Mouse (Mus musculus) stomach, embryonic 16.5 days (tissue): ENCODE data around the gene Insr. TPM values are rescaled to one million over a fixed set of nuclear protein-coding genes. Genes with fewer than 3 reads are reported as not detected.

Source experiments
- ATAC-seq: fragments of 200-750 bp; cut with Nextera tagmentation; 2 replicates; pipeline ENCODE4 v1.8.0; 2017; ENCODE audit warnings: moderate number of reproducible peaks, moderate TSS enrichment; ENCODE audit not compliant: insufficient read depth, low FRiP score
- H3K27ac ChIP-seq: fragments of 300-500 bp; sonication (generic); 2 replicates; pipeline ENCODE4 v1.5.1; 2014; ENCODE audit warnings: low read length
- H3K27me3 ChIP-seq: fragments of 300-500 bp; sonication (generic); 2 replicates; pipeline ENCODE4 v1.6.1; 2014; ENCODE audit warnings: low read length, control low read depth, mixed read lengths; ENCODE audit not compliant: control insufficient read depth, insufficient read depth
- H3K36me3 ChIP-seq: fragments of 300-500 bp; sonication (generic); 2 replicates; pipeline ENCODE4 v1.6.1; 2014; ENCODE audit warnings: low read length; ENCODE audit not compliant: control insufficient read depth, insufficient read depth
- H3K4me1 ChIP-seq: fragments of 300-500 bp; sonication (generic); 2 replicates; pipeline ENCODE4 v1.6.1; 2014; ENCODE audit warnings: low read length, control low read depth, mixed read lengths; ENCODE audit not compliant: control insufficient read depth, insufficient read depth
- H3K4me2 ChIP-seq: fragments of 300-500 bp; sonication (generic); 2 replicates; pipeline ENCODE4 v1.6.1; 2014; ENCODE audit warnings: low read depth, low read length, mixed read lengths
- H3K4me3 ChIP-seq: fragments of 300-500 bp; sonication (generic); replicated peaks from 2 replicates; pipeline ENCODE4 v1.5.1; 2014; ENCODE audit warnings: mild to moderate bottlenecking, low read length
- H3K9ac ChIP-seq: fragments of 300-500 bp; sonication (generic); 2 replicates; pipeline ENCODE4 v1.6.1; 2014; ENCODE audit warnings: low read length
- H3K9me3 ChIP-seq: fragments of 300-500 bp; sonication (generic); replicated peaks from 2 replicates; pipeline ENCODE4 v1.6.1; 2016; ENCODE audit warnings: low read length, control low read depth; ENCODE audit not compliant: control insufficient read depth
- WGBS: fragments of 180-500 bp; shearing (Covaris S2); extraction: QIAGEN DNeasy Blood & Tissue Kit; methylation state at CpG from one replicate; pipeline ENCODE4 v1.1.7; 2014; 5-methylcytosine and 5-hydroxymethylcytosine counted together
- polyA plus RNA-seq: library from polyadenylated mRNA; unstranded; fragments of >200 nt; fragmentation: Nextera tagmentation; extraction: Ambion mirVana; gene quantifications from 2 replicates; pipeline ENCODE4 v1.2.1, GENCODE M21; 2015

Gene Insr
- polyA plus RNA-seq, 1 experiment from 2014 or later, result 31.4 TPM

- Histone ChIP-seq H3K36me3 (no peaks in the 10 kb centered on the region), H3K4me2 (peak overlapping the region; percentile 91), H3K27me3 (no peaks in the 10 kb centered on the region), H3K9ac (peak overlapping the region; percentile 94), H3K27ac (0 out of 2 replicates have a peak overlapping the region, but pooled peaks have one; percentile 26), H3K9me3 (no peaks in the 10 kb centered on the region), H3K4me1 (peaks cover 12% of the 10 kb centered on the region), H3K4me3 (peak overlapping the region; percentile 80)
- no peak; the same call in 1 of the 2 replicates for ATAC-seq
- WGBS, result 1% methylated on average over 15 of the region's 18 CpGs
These were observed 282 bp upstream of the Insr start for GRCm38 (mm10) chr8:3279721-3280077.

DNA sequence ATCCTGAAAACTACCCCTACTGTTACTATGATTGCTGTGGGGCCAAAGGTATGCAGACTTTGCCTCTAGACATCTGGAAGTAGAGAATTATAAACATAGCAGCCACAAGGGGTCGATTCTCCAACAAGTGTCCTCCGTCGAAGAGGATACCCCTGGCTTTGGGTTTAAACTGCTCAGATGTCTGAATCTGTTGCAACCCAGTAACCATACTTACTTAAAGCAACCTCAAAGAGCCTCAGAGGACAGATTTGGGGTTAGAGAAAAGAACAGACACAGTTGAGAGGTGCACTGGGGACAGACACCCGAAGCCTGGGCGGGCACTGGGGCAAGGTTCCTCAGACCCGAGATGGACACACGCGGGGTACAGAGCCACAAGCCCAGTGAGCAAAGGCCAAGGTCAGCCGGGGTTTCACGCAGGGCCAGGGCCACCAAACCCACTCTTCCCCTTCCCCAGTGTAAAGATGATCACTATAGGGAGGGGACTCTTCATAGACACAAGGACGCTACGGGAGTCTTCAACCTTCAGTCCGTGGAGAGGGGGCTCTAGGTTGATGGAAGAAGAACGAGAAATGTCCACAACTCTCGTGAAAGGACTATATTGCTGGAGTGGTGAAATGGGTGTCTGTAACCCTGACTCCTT is 1.1 kb downstream of the Insr start:
- Histone ChIP-seq H3K4me3 (peak overlapping the region; percentile 80), H3K36me3 (no peaks in the 10 kb centered on the region), H3K9ac (peak overlapping the region; percentile 94), H3K4me2 (peak overlapping the region; percentile 91), H3K4me1 (peaks cover 12% of the 10 kb centered on the region), H3K27me3 (no peaks in the 10 kb centered on the region), H3K9me3 (no peaks in the 10 kb centered on the region), H3K27ac (no peak overlapping the region)
- WGBS, result 23% methylated on average over 15 of the region's 15 CpGs
- no peak for ATAC-seq

- Histone ChIP-seq H3K4me3 (no peak overlapping the region), H3K27ac (no peak overlapping the region), H3K27me3 (no peaks in the 10 kb centered on the region), H3K36me3 (no peaks in the 10 kb centered on the region), H3K9ac (no peak overlapping the region), H3K9me3 (no peaks in the 10 kb centered on the region), H3K4me2 (no peak overlapping the region), H3K4me1 (peaks cover 12% of the 10 kb centered on the region)
- no peak for ATAC-seq
- 92% methylated on average over 9 of the region's 9 CpGs for WGBS
These were observed 2.2 kb downstream of the Insr start for GRCm38 (mm10) chr8:3277266-3277665.

DNA sequence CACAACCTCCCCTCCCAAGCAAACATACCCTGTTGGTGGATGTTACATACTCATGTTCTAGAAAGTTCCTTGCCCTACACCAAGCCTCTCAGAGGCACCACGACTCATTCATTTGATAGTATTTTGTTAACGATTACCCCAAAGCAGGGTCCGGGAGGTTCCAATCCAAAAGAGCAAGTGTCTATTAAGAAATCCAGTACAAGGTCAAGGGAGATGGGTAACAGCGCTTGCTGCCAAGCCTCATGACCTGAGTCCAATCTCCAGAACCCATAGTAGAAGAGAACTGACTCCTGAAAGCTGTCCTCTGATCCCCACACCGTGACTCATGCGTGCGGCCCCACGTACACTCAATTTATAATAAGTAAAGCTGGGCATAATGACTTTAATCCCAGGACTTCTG is 3.4 kb downstream of the Insr start:
- no peak overlapping the region for H3K9ac ChIP-seq
- ATAC-seq, result no peak
- 93% methylated on average over 8 of the region's 8 CpGs for WGBS
- no peak overlapping the region for H3K4me2 ChIP-seq
- peaks cover 12% of the 10 kb centered on the region for H3K4me1 ChIP-seq
- no peak overlapping the region for H3K4me3 ChIP-seq
- no peaks in the 10 kb centered on the region for H3K27me3 ChIP-seq
- H3K36me3 ChIP-seq, result no peaks in the 10 kb centered on the region
- H3K9me3 ChIP-seq, result no peaks in the 10 kb centered on the region
- no peak overlapping the region for H3K27ac ChIP-seq

GRCm38 (mm10) chr8:3275189-3275588 is 4.2 kb downstream of the Insr start:
- Histone ChIP-seq H3K9me3 (no peaks in the 10 kb centered on the region), H3K9ac (no peak overlapping the region), H3K4me3 (no peak overlapping the region), H3K4me1 (peaks cover 12% of the 10 kb centered on the region), H3K27ac (no peak overlapping the region), H3K27me3 (no peaks in the 10 kb centered on the region), H3K36me3 (no peaks in the 10 kb centered on the region), H3K4me2 (no peak overlapping the region)
- no peak for ATAC-seq
- 68% methylated on average over 5 of the region's 5 CpGs for WGBS

DNA sequence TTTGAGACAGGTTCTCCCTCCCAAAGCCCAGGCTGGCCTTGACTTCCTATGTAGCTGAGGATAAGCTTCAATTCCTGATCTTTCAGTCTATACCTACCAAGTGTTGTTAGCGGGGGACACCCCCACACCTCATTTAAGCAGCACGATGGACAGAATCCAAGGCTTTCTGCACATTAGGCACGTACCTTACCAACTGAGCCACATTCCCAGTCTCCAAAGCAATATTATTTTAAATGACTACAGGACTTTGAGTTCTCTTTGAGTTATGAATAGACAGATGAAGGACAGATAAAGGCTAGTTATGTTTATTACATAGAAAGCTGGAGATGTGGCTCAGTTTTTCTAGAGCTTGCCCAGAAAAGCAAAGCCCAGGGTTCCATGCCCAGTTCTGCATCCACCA is 5.6 kb downstream of the Insr start:
- Histone ChIP-seq H3K4me2 (no peak overlapping the region), H3K4me3 (no peak overlapping the region), H3K27me3 (no peaks in the 10 kb centered on the region), H3K4me1 (peaks cover 12% of the 10 kb centered on the region), H3K9me3 (no peaks in the 10 kb centered on the region), H3K27ac (no peak overlapping the region), H3K36me3 (no peaks in the 10 kb centered on the region), H3K9ac (no peak overlapping the region)
- 89% methylated on average over 3 of the region's 3 CpGs for WGBS
- no peak for ATAC-seq

- 0 out of 2 replicates have a peak, but pooled peaks cover 3% of the 10 kb centered on the region for H3K36me3 ChIP-seq
- no peaks in the 10 kb centered on the region for H3K27me3 ChIP-seq
- H3K9me3 ChIP-seq, result no peaks in the 10 kb centered on the region
- no peak overlapping the region for H3K4me2 ChIP-seq
- ATAC-seq, result no peak
- no peak overlapping the region for H3K4me3 ChIP-seq
- WGBS, result 81% methylated on average over 3 of the region's 3 CpGs
- H3K4me1 ChIP-seq, result no peaks in the 10 kb centered on the region
- no peak overlapping the region for H3K9ac ChIP-seq
- no peak overlapping the region for H3K27ac ChIP-seq
These were observed 12.0 kb downstream of the Insr start for GRCm38 (mm10) chr8:3267449-3267761.

GRCm38 (mm10) chr8:3266686-3267448 is 12.6 kb downstream of the Insr start:
- H3K4me1 ChIP-seq, result no peaks in the 10 kb centered on the region
- no peak overlapping the region for H3K4me3 ChIP-seq
- no peak overlapping the region for H3K27ac ChIP-seq
- H3K36me3 ChIP-seq, result 0 out of 2 replicates have a peak, but pooled peaks cover 3% of the 10 kb centered on the region
- no peaks in the 10 kb centered on the region for H3K27me3 ChIP-seq
- no peak for ATAC-seq
- H3K9me3 ChIP-seq, result no peaks in the 10 kb centered on the region
- no peak overlapping the region for H3K9ac ChIP-seq
- WGBS, result 65% methylated on average over 6 of the region's 6 CpGs
- no peak overlapping the region for H3K4me2 ChIP-seq

- H3K36me3 ChIP-seq, result 0 out of 2 replicates have a peak, but pooled peaks cover 3% of the 10 kb centered on the region
- no peak overlapping the region for H3K4me2 ChIP-seq
- no peak for ATAC-seq
- H3K4me1 ChIP-seq, result peaks cover 5% of the 10 kb centered on the region; the same call in 1 of the 2 replicates
- H3K9me3 ChIP-seq, result no peaks in the 10 kb centered on the region
- 39% methylated on average over 3 of the region's 3 CpGs for WGBS
- H3K9ac ChIP-seq, result no peak overlapping the region
- no peaks in the 10 kb centered on the region for H3K27me3 ChIP-seq
- H3K4me3 ChIP-seq, result no peak overlapping the region
- H3K27ac ChIP-seq, result no peak overlapping the region
These were observed 14.2 kb downstream of the Insr start for GRCm38 (mm10) chr8:3265182-3265581.
